Mouse (Mus musculus) olfactory bulb, adult 2 months (tissue): ENCODE results near the gene Sema5a.

Experiments used
- CTCF ChIP-seq: fragments of 200-500 bp; IDR thresholded peaks from 2 replicates; pipeline ENCODE4 v1.5.1; 2012; ENCODE audit warnings: low read depth, mild to moderate bottlenecking, low read length, moderate library complexity; ENCODE audit not compliant: insufficient read depth
- POLR2A ChIP-seq: fragments of 200-500 bp; IDR thresholded peaks from 2 replicates; pipeline ENCODE4 v1.6.1; 2012; ENCODE audit warnings: mild to moderate bottlenecking, low read depth, low read length, moderate library complexity; ENCODE audit not compliant: insufficient read depth

GRCm38 (mm10) chr15:32270106-32270505 lies 25.5 kb downstream of the Sema5a start:
- TF ChIP-seq CTCF (no peak), POLR2A (no peak)
